Mouse (Mus musculus) G1E (cell line): ENCODE results near the gene Defb41.
"Not testable (repeated sequence)": the region's sequence is repeated elsewhere in the genome, so short reads cannot be mapped to it uniquely, and the experiment has no call there.

ENCODE experiments used
- CTCF ChIP-seq: IDR thresholded peaks from 2 replicates; pipeline ENCODE4 v1.5.1; 2012; ENCODE audit warnings: low read depth, low read length, inconsistent platforms, mixed read lengths
- GATA1 ChIP-seq: IDR thresholded peaks from 2 replicates; pipeline ENCODE4 v1.6.1; 2012; ENCODE audit warnings: borderline replicate concordance, low read length, inconsistent platforms, mixed read lengths
- TAL1 ChIP-seq: conservative IDR thresholded peaks from 2 replicates; pipeline ENCODE4 v1.6.1; 2012; ENCODE audit warnings: low read depth, low read length, inconsistent platforms, mixed read lengths

DNA sequence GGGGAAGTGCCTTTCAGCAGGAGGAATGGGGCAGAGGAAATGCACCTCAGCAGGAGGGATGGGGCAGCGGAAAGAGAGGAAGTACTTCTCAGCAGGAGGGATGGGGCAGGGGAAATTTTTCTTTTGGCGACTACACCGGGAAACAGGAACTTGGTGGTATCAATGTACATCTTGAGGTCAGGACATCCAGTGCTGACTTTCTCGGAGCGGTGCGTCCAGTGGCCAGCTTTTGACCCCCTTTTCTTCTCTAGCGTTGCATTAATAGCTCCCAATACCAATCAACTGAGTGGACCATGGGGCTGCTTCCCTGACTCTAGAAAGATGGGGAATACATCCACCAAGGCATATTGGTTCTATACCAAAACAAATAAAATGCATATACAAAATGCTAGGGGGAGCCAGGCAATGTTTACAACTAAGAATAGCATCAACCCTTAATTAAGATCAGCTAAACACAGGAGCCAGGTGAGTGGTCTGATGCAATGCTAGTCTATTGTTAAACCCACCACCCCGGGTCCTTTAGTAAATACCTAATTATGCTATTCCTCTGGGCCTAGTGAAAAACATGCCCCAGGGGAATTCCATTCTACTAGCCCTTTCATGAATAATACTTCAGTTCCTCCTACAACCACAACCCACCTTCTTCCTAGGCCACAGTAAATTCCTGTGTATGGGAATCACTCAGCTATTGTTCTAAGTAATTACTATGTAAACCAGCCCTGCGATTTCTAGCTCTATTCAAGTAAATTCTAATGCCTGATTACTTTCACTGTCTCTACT lies 18.9 kb downstream of the Defb41 start:
- not testable (repeated sequence) for TF ChIP-seq CTCF, TAL1, GATA1
